Mouse (Mus musculus) embryonic facial prominence, embryonic 11.5 days (tissue): ENCODE data around the gene Ccdc194. TPM values are rescaled to one million over a fixed set of nuclear protein-coding genes. Genes with fewer than 3 reads are reported as not detected.

ENCODE experiments used
- ATAC-seq: fragments of 200-750 bp; cut with Nextera tagmentation; replicated peaks from 2 replicates; pipeline ENCODE4 v1.8.0; 2017; ENCODE audit warnings: low read depth; ENCODE audit not compliant: insufficient number of reproducible peaks, low FRiP score, low TSS enrichment
- DNase-seq: peaks from one replicate; pipeline ENCODE4 v3.0.0-alpha.2; 2015; ENCODE audit warnings: low spot score
- H3K27ac ChIP-seq: fragments of 300-500 bp; sonication (generic); replicated peaks from 2 replicates; pipeline ENCODE4 v1.5.1; 2014; ENCODE audit warnings: mild to moderate bottlenecking, low read depth, low read length, control low read depth
- H3K27me3 ChIP-seq: fragments of 300-500 bp; sonication (generic); 2 replicates; pipeline ENCODE4 v1.6.1; 2014; ENCODE audit warnings: mild to moderate bottlenecking, low read length, moderate library complexity, mixed read lengths; ENCODE audit not compliant: control insufficient read depth, insufficient read depth
- H3K36me3 ChIP-seq: fragments of 300-500 bp; sonication (generic); replicated peaks from 2 replicates; pipeline ENCODE4 v1.6.1; 2014; ENCODE audit warnings: low read depth, mild to moderate bottlenecking, low read length, moderate library complexity, mixed read lengths; ENCODE audit not compliant: control insufficient read depth, insufficient read depth
- H3K4me1 ChIP-seq: fragments of 300-500 bp; sonication (generic); 2 replicates; pipeline ENCODE4 v1.6.1; 2014; ENCODE audit warnings: low read length, mixed read lengths; ENCODE audit not compliant: control insufficient read depth, insufficient read depth
- H3K4me2 ChIP-seq: fragments of 300-500 bp; sonication (generic); 2 replicates; pipeline ENCODE4 v1.6.1; 2014; ENCODE audit warnings: low read depth, mild to moderate bottlenecking, control low read depth, low read length, moderate library complexity
- H3K4me3 ChIP-seq: fragments of 300-500 bp; sonication (generic); 2 replicates; pipeline ENCODE4 v1.5.1; 2014; ENCODE audit warnings: low read depth, low read length, control low read depth
- H3K9ac ChIP-seq: fragments of 300-500 bp; sonication (generic); replicated peaks from 2 replicates; pipeline ENCODE4 v1.6.1; 2014; ENCODE audit warnings: mild to moderate bottlenecking, control low read depth, low read length
- H3K9me3 ChIP-seq: fragments of 300-500 bp; sonication (generic); replicated peaks from 2 replicates; pipeline ENCODE4 v1.6.1; 2016; ENCODE audit warnings: mild to moderate bottlenecking, low read length, inconsistent platforms, mixed read lengths; ENCODE audit not compliant: control insufficient read depth
- WGBS: fragments of 180-500 bp; shearing (Covaris S2); extraction: QIAGEN DNeasy Blood & Tissue Kit; methylation state at CpG from one replicate; pipeline ENCODE4 v1.1.7; 2014; 5-methylcytosine and 5-hydroxymethylcytosine counted together
- polyA plus RNA-seq: library from polyadenylated mRNA; unstranded; fragments of >200 nt; fragmentation: Nextera tagmentation; extraction: Ambion mirVana; gene quantifications from 2 replicates; pipeline ENCODE4 v1.2.1, GENCODE M21; 2014

The Ccdc194 gene
- polyA plus RNA-seq, 1 experiment from 2014 or later = 0.15 TPM

- H3K4me2 ChIP-seq = no peak overlapping the region
- no peak overlapping the region for H3K4me3 ChIP-seq
- H3K4me1 ChIP-seq = no peaks in the 10 kb centered on the region
- WGBS = 70% methylated on average over 5 of the region's 5 CpGs
- no peak overlapping the region for H3K9ac ChIP-seq
- H3K27me3 ChIP-seq = no peaks in the 10 kb centered on the region
- H3K27ac ChIP-seq = no peak overlapping the region
- H3K36me3 ChIP-seq = no peaks in the 10 kb centered on the region
- H3K9me3 ChIP-seq = no peaks in the 10 kb centered on the region
- ATAC-seq (no peak), DNase-seq (no peak)
These were observed 10.5 kb downstream of the Ccdc194 start for GRCm38 (mm10) chr8:71515043-71515442.

DNA sequence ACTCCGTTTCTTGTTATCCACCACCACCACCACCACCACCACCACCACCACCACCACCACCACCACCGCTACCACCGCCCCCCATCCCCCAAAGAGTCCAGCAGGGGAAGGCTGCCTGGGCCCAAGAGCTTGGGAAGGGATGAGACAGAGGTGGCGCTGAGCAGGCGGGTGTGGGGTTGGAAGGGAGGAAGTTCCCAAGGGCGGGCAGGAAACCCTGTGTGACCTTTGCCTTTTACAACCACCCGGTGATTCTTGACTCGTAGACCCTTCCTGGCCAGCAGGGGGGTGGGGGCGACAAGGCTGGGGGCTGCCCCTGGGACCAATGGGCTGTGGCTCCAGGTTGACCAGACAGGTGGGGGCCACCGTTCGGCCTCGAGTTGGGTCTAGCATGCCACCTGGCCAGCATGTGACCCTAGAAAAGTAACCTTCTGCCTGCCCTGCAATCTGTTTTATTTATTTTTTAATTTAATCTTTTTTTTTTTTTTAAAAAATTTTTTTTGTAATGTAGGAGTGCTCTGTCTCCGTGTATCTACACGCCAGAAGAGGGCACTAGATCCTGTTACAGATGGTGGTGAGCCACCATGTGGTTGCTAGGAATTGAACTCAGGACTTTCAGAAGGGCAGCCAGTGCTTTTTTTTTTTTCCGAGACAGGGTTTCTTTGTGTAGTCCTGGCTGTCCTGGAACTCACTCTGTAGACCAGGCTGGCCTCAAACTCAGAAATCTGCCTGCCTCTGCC lies 12.3 kb downstream of the Ccdc194 start:
- no peak for ATAC-seq
- H3K9ac ChIP-seq = no peak overlapping the region
- no peaks in the 10 kb centered on the region for H3K36me3 ChIP-seq
- 60% methylated on average over 13 of the region's 15 CpGs for WGBS
- H3K4me2 ChIP-seq = no peak overlapping the region
- H3K4me3 ChIP-seq = no peak overlapping the region
- H3K4me1 ChIP-seq = no peaks in the 10 kb centered on the region
- no peak overlapping the region for H3K27ac ChIP-seq
- DNase-seq = no peak
- H3K9me3 ChIP-seq = no peaks in the 10 kb centered on the region
- peaks cover 6% of the 10 kb centered on the region for H3K27me3 ChIP-seq

GRCm38 (mm10) chr8:71511644-71512043 lies 13.9 kb downstream of the Ccdc194 start, which contains the start of gene Plvap:
Gene Plvap, minus strand, starts transcription at chr8:71511752.
- H3K4me2 ChIP-seq = no peak within 1 kb of the TSS; the same call in 1 of the 2 replicates
- H3K27me3 ChIP-seq = peaks cover 21% of the 10 kb centered on the region
- 0 out of 2 replicates have a peak within 1 kb of the TSS, but pooled peaks have one; percentile 6 for H3K4me3 ChIP-seq
- H3K4me1 ChIP-seq = no peaks in the 10 kb centered on the region
- WGBS = 43% methylated on average over 14 of the region's 14 CpGs
- no peaks in the 10 kb centered on the region for H3K9me3 ChIP-seq
- H3K36me3 ChIP-seq = no peaks in the 10 kb centered on the region
- ATAC-seq (peak; percentile 31; the same call in 1 of the 2 replicates), DNase-seq (no peak)
- 0 out of 2 replicates have a peak within 1 kb of the TSS, but pooled peaks have one; percentile 41 for H3K27ac ChIP-seq
- no peak within 1 kb of the TSS for H3K9ac ChIP-seq

DNA sequence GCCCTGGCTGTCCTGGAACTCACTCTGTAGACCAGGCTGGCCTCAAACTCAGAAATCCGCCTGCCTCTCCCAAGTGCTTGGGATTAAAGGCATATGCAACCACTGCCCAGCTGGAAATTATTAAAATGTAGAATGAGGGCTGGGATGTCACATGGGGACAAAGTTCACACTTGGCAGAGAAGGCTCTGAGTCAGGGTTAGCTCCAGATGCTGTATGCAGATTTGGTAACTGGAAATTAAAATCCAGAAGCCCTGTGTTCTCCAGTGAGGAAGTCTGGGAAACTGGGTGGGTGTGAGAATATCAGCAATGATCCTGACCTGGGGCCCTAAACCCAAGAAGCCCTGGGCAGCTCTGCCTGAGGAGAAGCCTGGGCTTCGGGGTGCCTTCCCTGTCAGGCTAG lies 16.2 kb downstream of the Ccdc194 start:
- Histone ChIP-seq H3K9me3 (no peaks in the 10 kb centered on the region), H3K4me1 (no peaks in the 10 kb centered on the region), H3K4me3 (no peak overlapping the region), H3K9ac (no peak overlapping the region), H3K36me3 (no peaks in the 10 kb centered on the region), H3K4me2 (no peak overlapping the region), H3K27me3 (peaks cover 27% of the 10 kb centered on the region), H3K27ac (no peak overlapping the region)
- DNase-seq (no peak), ATAC-seq (no peak)
- 34% methylated on average over 2 of the region's 2 CpGs for WGBS

GRCm38 (mm10) chr8:71507589-71508104 lies 17.9 kb downstream of the Ccdc194 start:
- peak overlapping the region; percentile 84 for H3K4me2 ChIP-seq
- under 1% methylated on average over 58 of the region's 61 CpGs for WGBS
- peaks cover 27% of the 10 kb centered on the region for H3K27me3 ChIP-seq
- no peaks in the 10 kb centered on the region for H3K9me3 ChIP-seq
- peak overlapping the region; percentile 56 for H3K9ac ChIP-seq
- DNase-seq (peak; percentile 95), ATAC-seq (peak; percentile 53; the same call in 1 of the 2 replicates)
- no peaks in the 10 kb centered on the region for H3K4me1 ChIP-seq
- H3K4me3 ChIP-seq = peak overlapping the region; percentile 39
- no peak overlapping the region for H3K27ac ChIP-seq
- H3K36me3 ChIP-seq = no peaks in the 10 kb centered on the region

- no peak for ATAC-seq
- peaks cover 27% of the 10 kb centered on the region for H3K27me3 ChIP-seq
- 85% methylated on average over 4 of the region's 4 CpGs for WGBS
These were observed 19.5 kb downstream of the Ccdc194 start for GRCm38 (mm10) chr8:71505979-71506378.

DNA sequence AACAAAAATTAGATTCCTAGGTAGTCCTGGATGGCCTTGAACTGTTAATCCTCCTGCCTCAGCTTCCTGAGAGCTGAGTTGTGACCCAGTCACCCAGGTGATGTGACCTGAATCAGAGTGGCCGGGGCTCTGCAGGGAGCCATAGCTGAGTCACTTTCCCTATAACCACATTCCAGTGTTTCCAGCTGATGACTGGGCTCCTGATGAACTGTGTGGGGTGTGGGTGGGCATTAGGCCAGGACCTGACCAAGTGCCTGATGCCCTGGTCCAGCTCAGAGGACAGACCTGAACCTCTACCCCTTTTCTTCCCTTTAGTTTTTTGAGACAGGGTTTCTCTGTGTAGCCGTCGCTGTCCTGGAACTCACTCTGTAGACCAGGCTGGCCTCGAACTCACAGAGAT lies 20.2 kb downstream of the Ccdc194 start:
- ATAC-seq = no peak
- Histone ChIP-seq H3K4me3 (no peak overlapping the region), H3K4me1 (no peaks in the 10 kb centered on the region), H3K9me3 (no peaks in the 10 kb centered on the region), H3K27ac (no peak overlapping the region), H3K27me3 (peaks cover 27% of the 10 kb centered on the region), H3K4me2 (no peak overlapping the region), H3K9ac (no peak overlapping the region), H3K36me3 (no peaks in the 10 kb centered on the region)
- no peak for DNase-seq
- WGBS = 95% methylated on average over 4 of the region's 4 CpGs

More at GRCm38 (mm10) chr8:71505979-71506378, 19.5 kb downstream of the Ccdc194 start:
- Histone ChIP-seq H3K9me3 (no peaks in the 10 kb centered on the region), H3K27ac (no peak overlapping the region), H3K4me3 (no peak overlapping the region), H3K9ac (no peak overlapping the region), H3K4me2 (no peak overlapping the region), H3K36me3 (no peaks in the 10 kb centered on the region), H3K4me1 (no peaks in the 10 kb centered on the region)
- DNase-seq = no peak

DNA sequence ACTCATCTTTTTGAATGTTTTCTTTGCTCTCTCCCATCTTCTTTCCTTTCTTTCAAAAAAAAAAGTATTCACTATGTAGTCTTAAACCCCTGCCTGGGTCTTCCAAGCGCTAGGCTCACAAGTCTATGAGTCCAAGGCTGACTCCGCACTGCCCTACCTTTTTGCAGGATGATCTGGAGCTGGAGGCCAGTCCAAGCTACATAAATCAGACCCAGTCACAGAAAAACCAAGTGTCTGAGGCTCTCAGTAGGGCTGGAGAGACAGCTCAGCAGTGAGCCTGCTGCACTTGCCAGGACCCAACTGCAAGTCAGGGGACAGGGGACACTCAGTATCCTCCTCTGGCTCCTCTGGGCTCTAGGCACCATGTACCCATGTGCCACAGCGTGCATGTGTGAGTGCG lies 21.2 kb downstream of the Ccdc194 start:
- no peaks in the 10 kb centered on the region for H3K36me3 ChIP-seq
- no peak overlapping the region for H3K4me2 ChIP-seq
- 88% methylated on average over 4 of the region's 4 CpGs for WGBS
- H3K27ac ChIP-seq = no peak overlapping the region
- no peak overlapping the region for H3K4me3 ChIP-seq
- no peak overlapping the region for H3K9ac ChIP-seq
- peaks cover 27% of the 10 kb centered on the region for H3K27me3 ChIP-seq
- H3K4me1 ChIP-seq = no peaks in the 10 kb centered on the region
- ATAC-seq (no peak), DNase-seq (no peak)
- H3K9me3 ChIP-seq = no peaks in the 10 kb centered on the region
